Mouse (Mus musculus): ENCODE measurements around the gene Cd300lb.

GRCm38 (mm10) chr11:114879666-114880065 is 54.5 kb downstream of the Cd300lb start:
- no peak for TF ChIP-seq CTCF (IDR thresholded peaks at IDR 0.05; ENCODE audit: borderline replicate concordance, extremely low read depth, insufficient read depth, insufficient read length)
- no peak for TF ChIP-seq POLR2A (IDR thresholded peaks at IDR 0.05; ENCODE audit: borderline replicate concordance, extremely low read depth, insufficient read depth, insufficient read length, poor library complexity, severe bottlenecking)
